Mouse (Mus musculus): ENCODE results near the gene Apoa4. TPM values are rescaled to one million over a fixed set of nuclear protein-coding genes. Genes with fewer than 3 reads are reported as not detected.
A peak's percentile ranks its signal among the peaks of the same experiment; 100 is the strongest.

Gene Apoa4
- total and polyA plus RNA-seq, 3 experiments, result not detected

DNA sequence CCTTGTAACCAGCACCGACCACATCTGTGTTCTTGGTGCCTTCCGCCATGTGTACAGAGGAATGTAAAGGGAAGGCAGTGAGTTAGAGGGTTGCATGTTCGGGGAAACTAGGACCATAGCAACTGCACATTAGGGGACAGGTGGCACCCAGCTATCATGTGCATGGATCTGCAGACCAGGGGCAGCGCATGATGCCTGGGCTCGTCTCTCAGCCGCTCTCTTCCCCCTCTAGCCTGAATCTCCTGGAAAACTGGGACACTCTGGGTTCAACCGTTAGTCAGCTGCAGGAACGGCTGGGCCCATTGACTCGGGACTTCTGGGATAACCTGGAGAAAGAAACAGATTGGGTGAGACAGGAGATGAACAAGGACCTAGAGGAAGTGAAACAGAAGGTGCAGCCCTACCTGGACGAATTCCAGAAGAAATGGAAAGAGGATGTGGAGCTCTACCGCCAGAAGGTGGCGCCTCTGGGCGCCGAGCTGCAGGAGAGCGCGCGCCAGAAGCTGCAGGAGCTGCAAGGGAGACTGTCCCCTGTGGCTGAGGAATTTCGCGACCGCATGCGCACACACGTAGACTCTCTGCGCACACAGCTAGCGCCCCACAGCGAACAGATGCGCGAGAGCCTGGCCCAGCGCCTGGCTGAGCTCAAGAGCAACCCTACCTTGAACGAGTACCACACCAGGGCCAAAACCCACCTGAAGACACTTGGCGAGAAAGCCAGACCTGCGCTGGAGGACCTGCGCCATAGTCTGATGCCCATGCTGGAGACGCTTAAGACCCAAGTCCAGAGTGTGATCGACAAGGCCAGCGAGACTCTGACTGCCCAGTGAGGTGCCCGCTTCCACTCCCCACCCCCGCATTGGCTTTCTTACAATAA lies 10.7 kb upstream of the Apoa4 start (continued):
- TF ChIP-seq CHD1 (IDR thresholded peaks at IDR 0.05; ENCODE audit: low read depth, low read length), result no peak
- TF ChIP-seq SIN3A (IDR thresholded peaks at IDR 0.05; ENCODE audit: low read length), result peak; percentile 55; the same call in 1 of the 2 replicates
- TF ChIP-seq CHD2 (IDR thresholded peaks at IDR 0.05; ENCODE audit: low read length), result no peak
- TF ChIP-seq ZKSCAN1 (IDR thresholded peaks at IDR 0.05; ENCODE audit: low read depth, low read length), result no peak
- TF ChIP-seq HCFC1 (IDR thresholded peaks at IDR 0.05; ENCODE audit: low read depth, low read length), result peak; percentile 53; the same call in 1 of the 2 replicates
- no peak for TF ChIP-seq POLR2AphosphoS2 (IDR thresholded peaks at IDR 0.05; ENCODE audit: low read length)
- no peak for TF ChIP-seq ELF1 (IDR thresholded peaks at IDR 0.05; ENCODE audit: low read depth, low read length)
- no peak for TF ChIP-seq MEF2A (IDR thresholded peaks at IDR 0.05; ENCODE audit: extremely low read depth, insufficient replicate concordance, low read depth, low read length, poor library complexity, severe bottlenecking)
- TF ChIP-seq MXI1 (IDR thresholded peaks at IDR 0.05; ENCODE audit: low read depth, low read length), result peak; percentile 25; the same call in 1 of the 2 replicates
- no peak for TF ChIP-seq EP300 (IDR thresholded peaks at IDR 0.05; ENCODE audit: low read depth in 1 of 2, low read length in 2 of 2)
- TF ChIP-seq POLR2A (IDR thresholded peaks at IDR 0.05; ENCODE audit: control insufficient read depth in 1 of 2, insufficient read depth in 1 of 2, low read depth in 1 of 2, low read length in 2 of 2, poor library complexity in 1 of 2), result peak; percentile 62 to 77; a peak in 3 of 4 replicates
- peak; percentile 60; the same call in 1 of the 2 replicates for TF ChIP-seq TBP (IDR thresholded peaks at IDR 0.05; ENCODE audit: low read depth, low read length)
- peak; percentile 80 for TF ChIP-seq NRF1 (IDR thresholded peaks at IDR 0.05; ENCODE audit: insufficient read depth, low read depth, low read length, poor library complexity, severe bottlenecking)

DNA sequence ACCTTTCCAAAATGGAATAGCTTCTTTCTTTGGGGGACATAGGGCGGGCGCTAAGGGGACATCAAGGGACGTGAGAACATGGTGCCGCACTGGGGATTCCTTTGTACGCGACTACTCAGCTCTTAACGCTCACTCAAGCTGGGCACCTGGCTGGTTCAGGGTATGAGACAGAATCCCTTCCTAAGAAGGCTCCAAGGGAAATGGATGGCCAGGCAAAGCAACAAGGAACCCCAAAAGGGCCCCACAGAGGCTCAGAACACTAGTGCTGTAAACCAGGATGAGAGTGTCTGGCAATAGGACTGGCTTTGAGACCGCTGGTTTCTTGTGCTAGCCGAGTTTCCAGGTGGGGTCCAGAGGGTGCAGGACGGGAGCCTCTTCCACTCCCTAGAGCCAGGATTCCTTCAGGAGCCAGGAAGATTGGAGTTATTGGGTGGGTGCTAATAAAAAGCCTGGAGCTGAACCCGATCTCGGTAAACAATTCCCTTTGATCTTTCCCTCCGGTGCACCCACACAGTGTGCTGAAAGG lies 10.0 kb upstream of the Apoa4 start:
- Histone ChIP-seq H3K4me3 (ENCODE audit: control insufficient read depth in 1 of 2, insufficient read depth in 1 of 2, low read depth in 2 of 2, low read length in 2 of 2) (peak overlapping the region; percentile 59 to 73), H3K4me1 (ENCODE audit: control insufficient read depth in 1 of 2, insufficient read depth in 2 of 2, low read length in 2 of 2) (peaks cover 10 to 26% of the 10 kb centered on the region in 2 experiments), H3K36me3 (ENCODE audit: control insufficient read depth in 1 of 2, insufficient read depth in 2 of 2, low read length in 2 of 2) (peaks cover 0 to 19% of the 10 kb centered on the region in 2 experiments; a peak in 2 of 4 replicates), H3K9me3 (replicated peaks; ENCODE audit: insufficient read depth, low read length) (no peaks in the 10 kb centered on the region), H3K27me3 (ENCODE audit: control insufficient read depth in 1 of 2, insufficient read depth in 2 of 2, low read length in 2 of 2) (no peaks in the 10 kb centered on the region), H3K27ac (ENCODE audit: control insufficient read depth, low read depth, low read length) (peak overlapping the region; percentile 4; the same call in 1 of the 2 replicates), H3K79me2 (ENCODE audit: control insufficient read depth, insufficient read depth, low read length, poor library complexity) (no peaks in the 10 kb centered on the region; the same call in 1 of the 2 replicates), H3K9ac (ENCODE audit: control insufficient read depth, low read depth, low read length, poor library complexity, severe bottlenecking) (peak overlapping the region; percentile 66)
- no peak for DNase-seq (ENCODE audit: low read depth, low spot score)
- TF ChIP-seq TBP (IDR thresholded peaks at IDR 0.05; ENCODE audit: low read depth, low read length) (no peak), MYC (IDR thresholded peaks at IDR 0.05; ENCODE audit: low read depth, low read length) (no peak), GABPA (IDR thresholded peaks at IDR 0.05; ENCODE audit: low read depth, low read length) (no peak), KAT2A (conservative IDR thresholded peaks at IDR 0.05; ENCODE audit: low read depth, low read length) (no peak), CHD2 (IDR thresholded peaks at IDR 0.05; ENCODE audit: low read length) (no peak), CTCF (IDR thresholded peaks at IDR 0.05 in 2 of 3, conservative IDR thresholded peaks at IDR 0.05 in 1 of 3; ENCODE audit: control insufficient read depth in 1 of 3, insufficient read depth in 1 of 3, low read depth in 2 of 3, low read length in 3 of 3, poor library complexity in 1 of 3, severe bottlenecking in 1 of 3) (no peak), RAD21 (IDR thresholded peaks at IDR 0.05; ENCODE audit: low read depth, low read length) (no peak), EP300 (IDR thresholded peaks at IDR 0.05; ENCODE audit: low read depth in 1 of 2, low read length in 2 of 2) (no peak), BHLHE40 (IDR thresholded peaks at IDR 0.05; ENCODE audit: borderline replicate concordance, low read depth, low read length) (no peak)

All from MEL (cell line).